Comparison of ENCODE assay signal across 30 mouse cellular contexts in the genomic region with DNA sequence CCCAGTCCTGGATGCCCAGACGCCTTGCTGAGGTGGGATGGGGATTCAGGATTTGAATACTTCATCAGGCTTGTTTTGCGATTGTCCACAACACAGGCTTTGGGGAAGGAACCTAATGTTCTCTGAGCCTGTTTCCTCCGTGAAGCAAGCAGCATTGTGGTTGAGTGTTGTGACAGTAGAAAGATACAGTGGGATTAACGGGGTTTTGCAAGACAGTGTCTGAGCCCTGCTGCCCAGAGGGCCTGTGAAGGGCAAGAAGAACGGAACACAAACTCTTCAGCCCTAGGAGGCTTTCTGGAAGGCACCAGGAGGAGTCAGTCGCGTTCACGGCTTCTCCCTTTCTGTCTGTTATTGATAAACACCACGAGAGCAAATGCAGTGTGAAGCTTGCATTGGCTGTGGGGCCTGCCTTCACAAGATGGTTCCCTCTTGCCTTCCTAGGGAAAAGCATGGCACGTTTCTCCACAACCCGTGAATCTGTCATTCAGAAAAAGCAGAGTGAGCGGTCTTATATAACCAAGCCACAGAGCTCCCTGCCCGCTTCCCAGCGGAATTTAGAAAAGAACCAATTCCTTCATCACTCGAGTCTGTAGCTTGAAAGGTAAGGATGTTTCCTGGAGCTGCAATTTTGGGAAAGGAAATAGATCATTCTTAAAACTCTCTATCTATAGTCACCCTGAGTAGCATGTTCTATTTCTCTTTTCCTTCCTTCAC.
DNase-seq lines count a peak whose midpoint lies in the region; ATAC-seq and TF ChIP-seq lines count a peak whose summit lies in the region.
"Had no signal": no experiment of that assay in that cellular context is flagged by ENCODE, and none has a peak within 500 bp of the region (broad histone marks: within the 10 kb centered on the region; RNA-seq: fewer than 3 reads in every experiment).

No protein-coding gene starts in this region.

- no peak overlapping the region for H3K4me2 ChIP-seq in liver, embryonic 16.5 days (ENCODE audit: low read depth, low read length)
- no peak overlapping the region for H3K4me2 ChIP-seq in hindbrain, embryonic 14.5 days (replicated peaks)
- H3K4me2 ChIP-seq: embryonic facial prominence, embryonic 12.5 days; heart, embryonic 11.5 days; hindbrain, embryonic 13.5 days; limb, embryonic 12.5 days; liver, embryonic 11.5 days; midbrain, embryonic 11.5 days; neural tube, embryonic 12.5 days had no signal

- no peak for TF ChIP-seq POLR2A in brain, embryonic 14.5 days (IDR thresholded peaks at IDR 0.05; ENCODE audit: borderline replicate concordance, extremely low read depth, insufficient read depth, insufficient read length, poor library complexity, severe bottlenecking)

- TF ChIP-seq CTCF in brain, embryonic 14.5 days (IDR thresholded peaks at IDR 0.05; ENCODE audit: borderline replicate concordance, extremely low read depth, insufficient read depth, insufficient read length), result no peak

- H3K9ac ChIP-seq in liver, embryonic 16.5 days (ENCODE audit: low read depth, low read length), result no peak overlapping the region
- no peak overlapping the region for H3K9ac ChIP-seq in hindbrain, embryonic 14.5 days
- H3K9ac ChIP-seq: embryonic facial prominence, embryonic 12.5 days; hindbrain, embryonic 13.5 days; limb, embryonic 12.5 days; neural tube, embryonic 12.5 days had no signal

- DNase-seq in heart, adult 11 months, result peak; percentile 52
- DNase-seq in heart, adult 9 months (ENCODE audit: low spot score in 2 of 2), result no peak
- DNase-seq in liver, result no peak
- DNase-seq in brain, embryonic 14.5 days (ENCODE audit: low read depth), result peak; percentile 49
- DNase-seq in urinary bladder, postnatal 36 days (ENCODE audit: low spot score in 2 of 2), result no peak
- no peak for DNase-seq in hindbrain, embryonic 14.5 days (ENCODE audit: low spot score)
- DNase-seq: adrenal gland, postnatal 25 days; B cell, adult 2 months; cerebellum, adult 8-10 months; cerebellum, postnatal 25 days; embryo, embryonic 11 days; heart, postnatal 4 days; kidney, adult 18-20 months; kidney, postnatal 36 days; lung, adult 2 months; lung, postnatal 10 days; right cerebral cortex, adult 18-20 months; right cerebral cortex, postnatal 4 days; thymus, postnatal 4 days had no signal

- no peaks in the 10 kb centered on the region for H3K27me3 ChIP-seq in liver, embryonic 16.5 days (ENCODE audit: control insufficient read depth, insufficient read depth, low read depth, low read length)
- H3K27me3 ChIP-seq in hindbrain, embryonic 14.5 days (ENCODE audit: control insufficient read depth, insufficient read depth, low read length), result no peaks in the 10 kb centered on the region
- H3K27me3 ChIP-seq: neural tube, embryonic 12.5 days had no signal

- WGBS in liver, embryonic 16.5 days (ENCODE audit: insufficient replicate concordance), result 56% methylated on average over 15 of the region's 15 CpGs
- WGBS in hindbrain, embryonic 14.5 days, result 83% methylated on average over 15 of the region's 15 CpGs

- no peak overlapping the region for H3K27ac ChIP-seq in liver, embryonic 16.5 days (ENCODE audit: low read length)
- no peak overlapping the region for H3K27ac ChIP-seq in hindbrain, embryonic 14.5 days
- H3K27ac ChIP-seq: embryonic facial prominence, embryonic 12.5 days; hindbrain, embryonic 13.5 days; layer of hippocampus, adult 2 months; limb, embryonic 12.5 days; neural tube, embryonic 12.5 days had no signal

- H3K36me3 ChIP-seq in liver, embryonic 16.5 days (ENCODE audit: control insufficient read depth, insufficient read depth), result no peaks in the 10 kb centered on the region
- no peaks in the 10 kb centered on the region for H3K36me3 ChIP-seq in hindbrain, embryonic 14.5 days (replicated peaks; ENCODE audit: control insufficient read depth, insufficient read depth)
- H3K36me3 ChIP-seq: embryonic facial prominence, embryonic 12.5 days; hindbrain, embryonic 13.5 days; limb, embryonic 12.5 days; neural tube, embryonic 12.5 days had no signal

- ATAC-seq in liver, embryonic 16.5 days (ENCODE audit: low read depth), result 0 out of 2 replicates have a peak, but pooled peaks have one; percentile 48
- ATAC-seq in megakaryocyte progenitor cell, adult 5-6 weeks (replicated peaks; ENCODE audit: poor library complexity), result peak; percentile 94
- no peak for ATAC-seq in hindbrain, embryonic 14.5 days (ENCODE audit: low FRiP score)

- no peaks in the 10 kb centered on the region for H3K4me1 ChIP-seq in liver, embryonic 16.5 days (ENCODE audit: control insufficient read depth, low read depth, low read length)
- peaks cover 11% of the 10 kb centered on the region for H3K4me1 ChIP-seq in hindbrain, embryonic 14.5 days (replicated peaks; ENCODE audit: control insufficient read depth, insufficient read depth, low read length)

- no peak overlapping the region for H3K4me3 ChIP-seq in liver, embryonic 16.5 days (ENCODE audit: low read depth, low read length)
- no peak overlapping the region for H3K4me3 ChIP-seq in hindbrain, embryonic 14.5 days (replicated peaks; ENCODE audit: low read length)
- H3K4me3 ChIP-seq: embryonic facial prominence, embryonic 12.5 days; hindbrain, embryonic 13.5 days; layer of hippocampus, adult 2 months; limb, embryonic 12.5 days; myocyte; neural tube, embryonic 12.5 days had no signal

- no peaks in the 10 kb centered on the region for H3K9me3 ChIP-seq in liver, embryonic 16.5 days (replicated peaks; ENCODE audit: control insufficient read depth, low read length)
- H3K9me3 ChIP-seq in hindbrain, embryonic 14.5 days (ENCODE audit: control insufficient read depth, low read length), result no peaks in the 10 kb centered on the region
- H3K9me3 ChIP-seq: embryonic facial prominence, embryonic 12.5 days; hindbrain, embryonic 13.5 days; limb, embryonic 12.5 days; neural tube, embryonic 12.5 days had no signal

Comparison
In these comparisons a context has a peak if more than half of its experiments do, and no peak if none do; other contexts are left out.
1. DNase-seq: peak in heart, adult 11 months (single experiment) and brain, embryonic 14.5 days (single experiment); none in heart, adult 9 months (0 of 2), liver (single experiment), urinary bladder, postnatal 36 days (0 of 2) and hindbrain, embryonic 14.5 days (single experiment).